Mouse (Mus musculus): ENCODE measurements around the gene Knstrn. TPM values are rescaled to one million over a fixed set of nuclear protein-coding genes. Genes with fewer than 3 reads are reported as not detected.

The Knstrn gene
- polyA plus RNA-seq, 1 experiment from 2014 or later, result 29.0 TPM

- 65% methylated on average over 6 of the region's 6 CpGs for WGBS
- Histone ChIP-seq H3K27me3 (ENCODE audit: control insufficient read depth, insufficient read depth, low read length) (no peaks in the 10 kb centered on the region), H3K9ac (ENCODE audit: low read length) (no peak within 1 kb of the TSS), H3K4me2 (replicated peaks; ENCODE audit: low read depth) (0 out of 2 replicates have a peak within 1 kb of the TSS, but pooled peaks have one; percentile 18), H3K36me3 (ENCODE audit: control insufficient read depth, insufficient read depth, low read length) (no peaks in the 10 kb centered on the region), H3K9me3 (ENCODE audit: control insufficient read depth, low read length) (no peaks in the 10 kb centered on the region), H3K4me1 (replicated peaks; ENCODE audit: control insufficient read depth, insufficient read depth) (no peaks in the 10 kb centered on the region), H3K4me3 (ENCODE audit: low read depth, low read length) (no peak within 1 kb of the TSS), H3K27ac (replicated peaks) (peak within 1 kb of the TSS; percentile 36; the same call in 1 of the 2 replicates)
- ATAC-seq (ENCODE audit: low FRiP score, low TSS enrichment) (peak; percentile 92), DNase-seq (ENCODE audit: low spot score) (peak; percentile 62)
- TF ChIP-seq CTCF (IDR thresholded peaks at IDR 0.05; ENCODE audit: low read depth) (no peak), EP300 (optimal IDR thresholded peaks at IDR 0.05) (no peak)
These were observed 41.5 kb upstream of the Knstrn start, which contains the start of gene Phgr1 for GRCm38 (mm10) chr2:118772158-118772874. Phgr1 (plus strand) TSS chr2:118772769.

DNA sequence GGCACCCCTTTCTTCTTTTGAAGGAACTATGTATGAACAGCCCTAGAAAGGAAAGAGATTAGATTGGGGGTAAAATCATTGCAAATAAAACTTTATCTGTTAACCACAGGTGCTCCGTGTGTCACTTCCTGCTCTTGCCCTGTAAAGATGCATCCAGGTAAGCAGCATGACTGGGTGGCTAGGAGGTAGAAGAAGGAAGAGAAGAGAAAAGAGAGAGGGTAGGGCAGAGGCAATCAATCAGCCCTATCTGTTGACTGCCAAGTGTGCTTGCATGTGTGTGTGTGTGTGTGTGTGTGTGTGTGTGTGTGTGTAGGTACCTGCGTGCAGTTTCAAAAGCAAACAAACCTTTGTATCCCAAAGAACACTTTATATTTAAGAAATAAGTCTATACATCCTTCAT is 39.3 kb upstream of the Knstrn start:
- Histone ChIP-seq H3K4me1 (replicated peaks; ENCODE audit: control insufficient read depth, insufficient read depth) (0 out of 2 replicates have a peak, but pooled peaks cover 3% of the 10 kb centered on the region), H3K27me3 (ENCODE audit: control insufficient read depth, insufficient read depth, low read length) (no peaks in the 10 kb centered on the region), H3K36me3 (ENCODE audit: control insufficient read depth, insufficient read depth, low read length) (no peaks in the 10 kb centered on the region), H3K4me3 (ENCODE audit: low read depth, low read length) (no peak overlapping the region), H3K9me3 (ENCODE audit: control insufficient read depth, low read length) (no peaks in the 10 kb centered on the region), H3K4me2 (replicated peaks; ENCODE audit: low read depth) (no peak overlapping the region), H3K27ac (replicated peaks) (no peak overlapping the region), H3K9ac (ENCODE audit: low read length) (no peak overlapping the region)
- TF ChIP-seq EP300 (optimal IDR thresholded peaks at IDR 0.05) (no peak), CTCF (IDR thresholded peaks at IDR 0.05; ENCODE audit: low read depth) (no peak)
- 54% methylated on average over 2 of the region's 2 CpGs for whole genome bisulfite sequencing
- ATAC-seq (ENCODE audit: low FRiP score, low TSS enrichment) (peak; percentile 44; the same call in 1 of the 2 replicates), DNase-seq (ENCODE audit: low spot score) (no peak)

GRCm38 (mm10) chr2:118775396-118775795 is 38.4 kb upstream of the Knstrn start:
- 0 out of 2 replicates have a peak, but pooled peaks cover 3% of the 10 kb centered on the region for H3K4me1 ChIP-seq (replicated peaks; ENCODE audit: control insufficient read depth, insufficient read depth)
- no peak for DNase-seq (ENCODE audit: low spot score)
- H3K9me3 ChIP-seq (ENCODE audit: control insufficient read depth, low read length), result no peaks in the 10 kb centered on the region
- H3K36me3 ChIP-seq (ENCODE audit: control insufficient read depth, insufficient read depth, low read length), result no peaks in the 10 kb centered on the region
- H3K4me3 ChIP-seq (ENCODE audit: low read depth, low read length), result no peak overlapping the region
- 38% methylated on average over 1 of the region's 1 CpGs for WGBS
- no peak overlapping the region for H3K27ac ChIP-seq (replicated peaks)
- no peak for ATAC-seq (ENCODE audit: low FRiP score, low TSS enrichment)
- TF ChIP-seq EP300 (optimal IDR thresholded peaks at IDR 0.05), result no peak
- TF ChIP-seq CTCF (IDR thresholded peaks at IDR 0.05; ENCODE audit: low read depth), result no peak
- H3K27me3 ChIP-seq (ENCODE audit: control insufficient read depth, insufficient read depth, low read length), result no peaks in the 10 kb centered on the region
- no peak overlapping the region for H3K4me2 ChIP-seq (replicated peaks; ENCODE audit: low read depth)
- no peak overlapping the region for H3K9ac ChIP-seq (ENCODE audit: low read length)

GRCm38 (mm10) chr2:118775846-118776245 is 38.0 kb upstream of the Knstrn start:
- H3K4me3 ChIP-seq (ENCODE audit: low read depth, low read length), result no peak overlapping the region
- H3K9ac ChIP-seq (ENCODE audit: low read length), result no peak overlapping the region
- WGBS, result 64% methylated on average over 4 of the region's 4 CpGs
- ATAC-seq (ENCODE audit: low FRiP score, low TSS enrichment), result no peak
- no peak for DNase-seq (ENCODE audit: low spot score)
- no peaks in the 10 kb centered on the region for H3K9me3 ChIP-seq (ENCODE audit: control insufficient read depth, low read length)
- H3K36me3 ChIP-seq (ENCODE audit: control insufficient read depth, insufficient read depth, low read length), result no peaks in the 10 kb centered on the region
- no peak overlapping the region for H3K27ac ChIP-seq (replicated peaks)
- no peaks in the 10 kb centered on the region for H3K27me3 ChIP-seq (ENCODE audit: control insufficient read depth, insufficient read depth, low read length)
- no peak overlapping the region for H3K4me2 ChIP-seq (replicated peaks; ENCODE audit: low read depth)
- no peak for TF ChIP-seq EP300 (optimal IDR thresholded peaks at IDR 0.05)
- no peak for TF ChIP-seq CTCF (IDR thresholded peaks at IDR 0.05; ENCODE audit: low read depth)
- H3K4me1 ChIP-seq (replicated peaks; ENCODE audit: control insufficient read depth, insufficient read depth), result 0 out of 2 replicates have a peak, but pooled peaks cover 3% of the 10 kb centered on the region

DNA sequence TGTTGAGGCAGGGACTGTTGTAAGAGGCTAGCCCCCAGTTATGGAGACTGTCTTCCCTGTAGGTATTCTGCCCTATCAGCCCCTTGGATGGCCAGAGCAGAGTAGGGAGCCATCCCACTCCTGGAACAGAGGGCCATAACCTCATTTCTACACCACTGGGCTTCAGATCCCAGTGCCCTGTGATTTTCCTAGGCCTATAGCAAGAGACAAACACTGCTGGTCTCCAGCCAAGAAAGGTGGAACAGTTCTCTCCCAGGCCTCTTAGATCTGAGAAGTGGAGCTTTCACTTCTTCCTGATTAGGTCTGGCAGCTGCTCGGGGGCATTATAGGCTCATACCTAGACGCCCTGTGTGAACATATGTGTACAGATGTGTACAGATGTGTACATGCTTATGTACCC is 37.5 kb upstream of the Knstrn start:
- Histone ChIP-seq H3K4me1 (replicated peaks; ENCODE audit: control insufficient read depth, insufficient read depth) (0 out of 2 replicates have a peak, but pooled peaks cover 3% of the 10 kb centered on the region), H3K4me2 (replicated peaks; ENCODE audit: low read depth) (no peak overlapping the region), H3K9ac (ENCODE audit: low read length) (no peak overlapping the region), H3K9me3 (ENCODE audit: control insufficient read depth, low read length) (no peaks in the 10 kb centered on the region), H3K27ac (replicated peaks) (no peak overlapping the region), H3K27me3 (ENCODE audit: control insufficient read depth, insufficient read depth, low read length) (no peaks in the 10 kb centered on the region), H3K4me3 (ENCODE audit: low read depth, low read length) (no peak overlapping the region), H3K36me3 (ENCODE audit: control insufficient read depth, insufficient read depth, low read length) (no peaks in the 10 kb centered on the region)
- TF ChIP-seq CTCF (IDR thresholded peaks at IDR 0.05; ENCODE audit: low read depth) (no peak), EP300 (optimal IDR thresholded peaks at IDR 0.05) (no peak)
- 73% methylated on average over 2 of the region's 2 CpGs for WGBS
- DNase-seq (ENCODE audit: low spot score) (no peak), ATAC-seq (ENCODE audit: low FRiP score, low TSS enrichment) (no peak)

DNA sequence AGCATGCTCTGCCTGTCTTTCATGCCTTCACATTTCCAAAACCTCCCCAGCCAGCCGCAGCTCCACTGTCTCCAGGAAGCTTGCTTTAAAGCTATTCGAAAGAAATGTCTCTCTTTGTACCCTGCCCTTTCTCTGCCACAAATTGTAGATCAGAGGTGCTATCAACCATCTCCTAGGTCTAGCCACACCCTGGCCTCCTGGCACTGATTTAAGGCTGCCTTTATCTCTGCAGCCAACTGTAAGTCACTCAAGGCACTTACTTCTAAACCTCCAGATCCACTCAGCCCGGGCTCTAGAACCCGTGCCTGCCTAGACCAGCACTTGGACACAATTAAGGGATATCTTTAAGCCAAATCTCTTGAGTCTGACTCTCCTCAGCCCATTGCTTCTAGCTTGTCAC is 35.4 kb upstream of the Knstrn start:
- 78% methylated on average over 4 of the region's 4 CpGs for WGBS
- ATAC-seq (ENCODE audit: low FRiP score, low TSS enrichment), result no peak

More for the DNA sequence above, 35.4 kb upstream of the Knstrn start:
- Histone ChIP-seq H3K36me3 (ENCODE audit: control insufficient read depth, insufficient read depth, low read length) (no peaks in the 10 kb centered on the region), H3K27ac (replicated peaks) (no peak overlapping the region), H3K9me3 (ENCODE audit: control insufficient read depth, low read length) (no peaks in the 10 kb centered on the region), H3K4me3 (ENCODE audit: low read depth, low read length) (no peak overlapping the region), H3K27me3 (ENCODE audit: control insufficient read depth, insufficient read depth, low read length) (no peaks in the 10 kb centered on the region), H3K4me2 (replicated peaks; ENCODE audit: low read depth) (no peak overlapping the region), H3K9ac (ENCODE audit: low read length) (no peak overlapping the region), H3K4me1 (replicated peaks; ENCODE audit: control insufficient read depth, insufficient read depth) (0 out of 2 replicates have a peak, but pooled peaks cover 3% of the 10 kb centered on the region)
- no peak for DNase-seq (ENCODE audit: low spot score)
- TF ChIP-seq EP300 (optimal IDR thresholded peaks at IDR 0.05), result no peak
- TF ChIP-seq CTCF (IDR thresholded peaks at IDR 0.05; ENCODE audit: low read depth), result no peak

Measured in stomach, postnatal 0 days (tissue).